In genomic region chr3:69044645-69045399, GRCm38 (mm10) we compare ENCODE assay signal across 8 mouse cellular contexts. TPM values are rescaled to one million over a fixed set of nuclear protein-coding genes. Genes with fewer than 3 reads are reported as not detected.
A peak's percentile ranks its signal among the peaks of the same experiment; 100 is the strongest.
DNase-seq lines count a peak whose midpoint lies in the region; ATAC-seq and TF ChIP-seq lines count a peak whose summit lies in the region.

Gene Trim59, minus strand, starts transcription at chr3:69044755.

- peak; percentile 93 for DNase-seq in MEL (ENCODE audit: low read depth, low spot score)
- DNase-seq in cerebellum, adult 18-20 months = peak; percentile 90 to 97
- DNase-seq in heart, postnatal 36 days = peak; percentile 87 to 91
- DNase-seq in layer of hippocampus, adult 2 months (ENCODE audit: low spot score in 2 of 2) = peak; percentile 79 to 81
- DNase-seq in lung, adult 2 months = peak; percentile 84
- DNase-seq in testis, postnatal 10 days (ENCODE audit: low spot score) = peak; percentile 93

- H3K36me3 ChIP-seq in MEL (ENCODE audit: control insufficient read depth in 1 of 2, insufficient read depth in 2 of 2, low read length in 2 of 2) = peaks cover 24 to 30% of the 10 kb centered on the region in 2 experiments
- no peaks in the 10 kb centered on the region for H3K36me3 ChIP-seq in forebrain, embryonic 16.5 days (ENCODE audit: control insufficient read depth, insufficient read depth)
- no peaks in the 10 kb centered on the region for H3K36me3 ChIP-seq in neural tube, embryonic 15.5 days

- no peaks in the 10 kb centered on the region for H3K9me3 ChIP-seq in MEL (replicated peaks; ENCODE audit: insufficient read depth, low read length)
- H3K9me3 ChIP-seq in forebrain, embryonic 16.5 days (ENCODE audit: control insufficient read depth, low read length) = no peaks in the 10 kb centered on the region
- H3K9me3 ChIP-seq in neural tube, embryonic 15.5 days (replicated peaks) = no peaks in the 10 kb centered on the region

- H3K27ac ChIP-seq in MEL (ENCODE audit: control insufficient read depth, low read depth, low read length) = peak within 1 kb of the TSS; percentile 82
- H3K27ac ChIP-seq in forebrain, embryonic 16.5 days (ENCODE audit: low read length) = peak within 1 kb of the TSS; percentile 91
- H3K27ac ChIP-seq in layer of hippocampus, adult 2 months = peak within 1 kb of the TSS; percentile 90
- H3K27ac ChIP-seq in neural tube, embryonic 15.5 days (replicated peaks) = peak within 1 kb of the TSS; percentile 93

- peak within 1 kb of the TSS; percentile 94 to 97 for H3K4me3 ChIP-seq in MEL (ENCODE audit: control insufficient read depth in 1 of 2, insufficient read depth in 1 of 2, low read depth in 2 of 2, low read length in 2 of 2)
- peak within 1 kb of the TSS; percentile 96 for H3K4me3 ChIP-seq in forebrain, embryonic 16.5 days (replicated peaks; ENCODE audit: low read length)
- peak within 1 kb of the TSS; percentile 90 for H3K4me3 ChIP-seq in layer of hippocampus, adult 2 months
- peak within 1 kb of the TSS; percentile 66 for H3K4me3 ChIP-seq in lung, adult 2 months (replicated peaks; ENCODE audit: extremely low read depth, low read depth, low read length)
- H3K4me3 ChIP-seq in neural tube, embryonic 15.5 days (replicated peaks) = peak within 1 kb of the TSS; percentile 81

- peak within 1 kb of the TSS; percentile 97 for H3K9ac ChIP-seq in MEL (ENCODE audit: control insufficient read depth, low read depth, low read length, poor library complexity, severe bottlenecking)
- peak within 1 kb of the TSS; percentile 93 for H3K9ac ChIP-seq in forebrain, embryonic 16.5 days (replicated peaks; ENCODE audit: low read depth, low read length)
- peak within 1 kb of the TSS; percentile 84 for H3K9ac ChIP-seq in neural tube, embryonic 15.5 days (replicated peaks)

- H3K4me1 ChIP-seq in MEL (ENCODE audit: control insufficient read depth in 1 of 2, insufficient read depth in 2 of 2, low read length in 2 of 2) = peaks cover 8 to 17% of the 10 kb centered on the region in 2 experiments
- H3K4me1 ChIP-seq in forebrain, embryonic 16.5 days (replicated peaks; ENCODE audit: control insufficient read depth, insufficient read depth, low read length) = peaks cover 22% of the 10 kb centered on the region
- peaks cover 2% of the 10 kb centered on the region for H3K4me1 ChIP-seq in lung, adult 2 months (ENCODE audit: control insufficient read depth, insufficient read depth, low read length)
- H3K4me1 ChIP-seq in neural tube, embryonic 15.5 days = peaks cover 21% of the 10 kb centered on the region

- no peak for TF ChIP-seq RAD21 in MEL (IDR thresholded peaks at IDR 0.05; ENCODE audit: low read depth, low read length)

- peaks cover 34% of the 10 kb centered on the region for H3K79me2 ChIP-seq in MEL (ENCODE audit: control insufficient read depth, insufficient read depth, low read length, poor library complexity)

- no peak for TF ChIP-seq CTCF in MEL (IDR thresholded peaks at IDR 0.05 in 2 of 3, conservative IDR thresholded peaks at IDR 0.05 in 1 of 3; ENCODE audit: control insufficient read depth in 1 of 3, insufficient read depth in 1 of 3, low read depth in 2 of 3, low read length in 3 of 3, poor library complexity in 1 of 3, severe bottlenecking in 1 of 3)
- TF ChIP-seq CTCF in layer of hippocampus, adult 2 months (conservative IDR thresholded peaks at IDR 0.05) = peak; percentile 23
- no peak for TF ChIP-seq CTCF in lung, adult 2 months (IDR thresholded peaks at IDR 0.05; ENCODE audit: insufficient read depth, low read length)

- intact Hi-C loops in heart, postnatal 36 days (cut with DNase I) = loop anchor here (1.0 to 2.0 kb wide), 2 partner anchors 18 to 82 kb away; partner anchors contain the start of gene Kpna4

- peak; percentile 97 for ATAC-seq in forebrain, embryonic 16.5 days
- peak; percentile 97 for ATAC-seq in neural tube, embryonic 15.5 days (ENCODE audit: low FRiP score)

- TF ChIP-seq EP300 in MEL (IDR thresholded peaks at IDR 0.05; ENCODE audit: low read depth in 1 of 2, low read length in 2 of 2) = peak in 1 of 2 experiments; percentile 36; a peak in 1 of 4 replicates

- peak within 1 kb of the TSS; percentile 95 for H3K4me2 ChIP-seq in forebrain, embryonic 16.5 days (ENCODE audit: low read length)
- H3K4me2 ChIP-seq in neural tube, embryonic 15.5 days = peak within 1 kb of the TSS; percentile 94

- peak; percentile 48 to 81; a peak in 3 of 4 replicates for TF ChIP-seq POLR2A in MEL (IDR thresholded peaks at IDR 0.05; ENCODE audit: control insufficient read depth in 1 of 2, insufficient read depth in 1 of 2, low read depth in 1 of 2, low read length in 2 of 2, poor library complexity in 1 of 2)
- TF ChIP-seq POLR2A in lung, adult 2 months (IDR thresholded peaks at IDR 0.05; ENCODE audit: borderline replicate concordance, extremely low read depth, low read depth, low read length) = no peak

- WGBS in forebrain, embryonic 16.5 days = under 1% methylated on average over 76 of the region's 80 CpGs
- 1% methylated on average over 79 of the region's 80 CpGs for WGBS in lung, adult 2 months
- WGBS in neural tube, embryonic 15.5 days = under 1% methylated on average over 73 of the region's 80 CpGs

- H3K27me3 ChIP-seq in MEL (ENCODE audit: control insufficient read depth in 1 of 2, insufficient read depth in 2 of 2, low read length in 2 of 2) = no peaks in the 10 kb centered on the region
- H3K27me3 ChIP-seq in forebrain, embryonic 16.5 days (replicated peaks; ENCODE audit: control insufficient read depth, insufficient read depth, low read length) = no peaks in the 10 kb centered on the region
- H3K27me3 ChIP-seq in neural tube, embryonic 15.5 days (replicated peaks) = no peaks in the 10 kb centered on the region

TF ChIP-seq in MEL, 35 proteins besides CTCF, POLR2A, EP300 and RAD21 (continues in another document):
- TF ChIP-seq TCF12 (IDR thresholded peaks at IDR 0.05; ENCODE audit: low read depth, low read length) = peak; percentile 67
- no peak for TF ChIP-seq JUND (IDR thresholded peaks at IDR 0.05; ENCODE audit: low read depth, low read length)
- TF ChIP-seq MAX (IDR thresholded peaks at IDR 0.05; ENCODE audit: low read length) = peak; percentile 34; the same call in 1 of the 2 replicates
- TF ChIP-seq ZNF384 (IDR thresholded peaks at IDR 0.05; ENCODE audit: low read depth, low read length) = no peak
- TF ChIP-seq TBP (IDR thresholded peaks at IDR 0.05; ENCODE audit: low read depth, low read length) = no peak; the same call in 1 of the 2 replicates
- peak; percentile 61 for TF ChIP-seq HCFC1 (IDR thresholded peaks at IDR 0.05; ENCODE audit: low read depth, low read length)
- peak; percentile 70 for TF ChIP-seq NELFE (IDR thresholded peaks at IDR 0.05; ENCODE audit: low read depth, low read length)
- no peak; the same call in 1 of the 2 replicates for TF ChIP-seq POLR2AphosphoS2 (IDR thresholded peaks at IDR 0.05; ENCODE audit: low read length)
- TF ChIP-seq MEF2A (IDR thresholded peaks at IDR 0.05; ENCODE audit: extremely low read depth, insufficient replicate concordance, low read depth, low read length, poor library complexity, severe bottlenecking) = no peak
- TF ChIP-seq USF2 (IDR thresholded peaks at IDR 0.05; ENCODE audit: borderline replicate concordance in 1 of 2, insufficient read depth in 1 of 2, low read depth in 1 of 2, low read length in 2 of 2) = no peak
- no peak for TF ChIP-seq ELF1 (IDR thresholded peaks at IDR 0.05; ENCODE audit: low read depth, low read length)
- no peak for TF ChIP-seq MYC (IDR thresholded peaks at IDR 0.05; ENCODE audit: low read depth, low read length)
- TF ChIP-seq GABPA (IDR thresholded peaks at IDR 0.05; ENCODE audit: low read depth, low read length) = no peak
- TF ChIP-seq E2F4 (IDR thresholded peaks at IDR 0.05; ENCODE audit: borderline replicate concordance, low read depth, low read length) = peak; percentile 77; the same call in 1 of the 2 replicates
- TF ChIP-seq MYB (IDR thresholded peaks at IDR 0.05; ENCODE audit: low read depth, low read length) = peak; percentile 39; the same call in 1 of the 2 replicates
- TF ChIP-seq CHD1 (IDR thresholded peaks at IDR 0.05; ENCODE audit: low read depth, low read length) = no peak
- TF ChIP-seq SIN3A (IDR thresholded peaks at IDR 0.05; ENCODE audit: low read length) = no peak
- TF ChIP-seq ZMIZ1 (IDR thresholded peaks at IDR 0.05; ENCODE audit: low read depth, low read length) = peak; percentile 86
- no peak for TF ChIP-seq ZKSCAN1 (IDR thresholded peaks at IDR 0.05; ENCODE audit: low read depth, low read length)
- TF ChIP-seq ZC3H11A (IDR thresholded peaks at IDR 0.05; ENCODE audit: low read depth, low read length) = no peak
- TF ChIP-seq KAT2A (conservative IDR thresholded peaks at IDR 0.05; ENCODE audit: low read depth, low read length) = peak; percentile 33; the same call in 1 of the 2 replicates
- TF ChIP-seq GATA1 (IDR thresholded peaks at IDR 0.05; ENCODE audit: low read depth, low read length) = no peak
- no peak for TF ChIP-seq CHD2 (IDR thresholded peaks at IDR 0.05; ENCODE audit: low read length)
- TF ChIP-seq USF1 (IDR thresholded peaks at IDR 0.05; ENCODE audit: low read depth, low read length) = 0 out of 2 replicates have a peak, but pooled peaks have one; percentile 8
- peak; percentile 45; the same call in 1 of the 2 replicates for TF ChIP-seq BHLHE40 (IDR thresholded peaks at IDR 0.05; ENCODE audit: borderline replicate concordance, low read depth, low read length)
- no peak for TF ChIP-seq RCOR1 (IDR thresholded peaks at IDR 0.05; ENCODE audit: low read depth, low read length)
- 0 out of 2 replicates have a peak, but pooled peaks have one; percentile 65 for TF ChIP-seq UBTF (IDR thresholded peaks at IDR 0.05; ENCODE audit: borderline replicate concordance, insufficient read depth, low read depth, low read length)
- TF ChIP-seq TAL1 (IDR thresholded peaks at IDR 0.05; ENCODE audit: low read length) = no peak
- TF ChIP-seq ETS1 (IDR thresholded peaks at IDR 0.05; ENCODE audit: low read depth, low read length) = 0 out of 2 replicates have a peak, but pooled peaks have one; percentile 30
- peak; percentile 7; the same call in 1 of the 2 replicates for TF ChIP-seq SMC3 (IDR thresholded peaks at IDR 0.05; ENCODE audit: low read depth, low read length)
- no peak for TF ChIP-seq MAFK (IDR thresholded peaks at IDR 0.05; ENCODE audit: borderline replicate concordance, low read depth, low read length)

RNA-seq across cellular contexts. Expression of gene Trim59, which starts in this region (rescaled TPM):
- total RNA-seq in MEL (2012; rRNA removed) = 11.3 and 14.8 TPM in 2 replicates
- polyA plus RNA-seq in MEL (2012; ENCODE audit: insufficient read depth in 1 of 2, insufficient read length in 2 of 2, low read depth in 1 of 2, low replicate concordance in 2 of 2, missing spikeins in 1 of 2) = 10 to 100 TPM in 1 of 2 experiments, not detected in 1; 17.4 TPM
- polyA plus RNA-seq in forebrain, embryonic 16.5 days (2015; fragmentation: Nextera tagmentation; extraction: Ambion mirVana) = 72.8 and 89.6 TPM in 2 replicates
- total RNA-seq in heart, postnatal 36 days (2021) = 1 to 10 TPM; 2.4 to 2.7 TPM
- total RNA-seq in layer of hippocampus, adult 2 months (2021) = 10 to 100 TPM; 10.7 to 12.9 TPM
- 0.26 and 0.69 TPM in 2 replicates for polyA plus RNA-seq in lung, adult 2 months (2012; rRNA removed)
- 25.3 and 43.6 TPM in 2 replicates for polyA plus RNA-seq in neural tube, embryonic 15.5 days (2015; fragmentation: Nextera tagmentation; extraction: Ambion mirVana)

Comparison
In these comparisons a context has a peak if more than half of its experiments do, and no peak if none do; other contexts are left out.
1. Peak in every context shown above with its lines: DNase-seq, ATAC-seq, H3K4me3 ChIP-seq and H3K27ac ChIP-seq.
2. Peak in DNase-seq and H3K4me3 ChIP-seq in lung, adult 2 months; RNA of the gene not detected or under 1 TPM.